Mouse (Mus musculus) liver, embryonic 15.5 days (tissue): ENCODE data around the gene Taf5l. TPM values are rescaled to one million over a fixed set of nuclear protein-coding genes. Genes with fewer than 3 reads are reported as not detected.

Experiments used
- ATAC-seq: fragments of 200-750 bp; cut with Nextera tagmentation; 2 replicates; pipeline ENCODE4 v1.8.0; 2017; ENCODE audit warnings: moderate number of reproducible peaks, mild to moderate bottlenecking, moderate library complexity; ENCODE audit not compliant: insufficient read depth
- H3K27ac ChIP-seq: fragments of 300-500 bp; sonication (generic); replicated peaks from 2 replicates; pipeline ENCODE4 v1.5.1; 2015; ENCODE audit warnings: mild to moderate bottlenecking, inconsistent platforms
- H3K27me3 ChIP-seq: fragments of 300-500 bp; sonication (generic); 2 replicates; pipeline ENCODE4 v1.6.1; 2015; ENCODE audit warnings: mild to moderate bottlenecking, inconsistent platforms
- H3K36me3 ChIP-seq: fragments of 300-500 bp; sonication (generic); replicated peaks from 2 replicates; pipeline ENCODE4 v1.6.1; 2015; ENCODE audit warnings: moderate library complexity, mild to moderate bottlenecking, inconsistent platforms
- H3K4me1 ChIP-seq: fragments of 300-500 bp; sonication (generic); replicated peaks from 2 replicates; pipeline ENCODE4 v1.6.1; 2015; ENCODE audit warnings: inconsistent platforms
- H3K4me2 ChIP-seq: fragments of 300-500 bp; sonication (generic); 2 replicates; pipeline ENCODE4 v1.6.1; 2015; ENCODE audit warnings: moderate library complexity, mild to moderate bottlenecking, inconsistent platforms
- H3K4me3 ChIP-seq: fragments of 300-500 bp; sonication (generic); replicated peaks from 2 replicates; pipeline ENCODE4 v1.5.1; 2015; ENCODE audit warnings: mild to moderate bottlenecking, inconsistent platforms
- H3K9ac ChIP-seq: fragments of 300-500 bp; sonication (generic); 2 replicates; pipeline ENCODE4 v1.6.1; 2015; ENCODE audit warnings: moderate library complexity, mild to moderate bottlenecking, inconsistent platforms
- H3K9me3 ChIP-seq: fragments of 300-500 bp; sonication (generic); replicated peaks from 2 replicates; pipeline ENCODE4 v1.6.1; 2016; ENCODE audit warnings: inconsistent platforms
- WGBS: fragments of 180-500 bp; shearing (Covaris S2); methylation state at CpG from one replicate; pipeline ENCODE4 v1.1.7; 2015; ENCODE audit warnings: mixed read lengths; ENCODE audit not compliant: insufficient replicate concordance; 5-methylcytosine and 5-hydroxymethylcytosine counted together
- polyA plus RNA-seq: library from polyadenylated mRNA; unstranded; fragments of >200 nt; fragmentation: Nextera tagmentation; extraction: Ambion mirVana; gene quantifications from 2 replicates; pipeline ENCODE4 v1.2.1, GENCODE M21; 2015

The Taf5l gene
- 27.5 and 29.5 TPM in 2 replicates for polyA plus RNA-seq

DNA sequence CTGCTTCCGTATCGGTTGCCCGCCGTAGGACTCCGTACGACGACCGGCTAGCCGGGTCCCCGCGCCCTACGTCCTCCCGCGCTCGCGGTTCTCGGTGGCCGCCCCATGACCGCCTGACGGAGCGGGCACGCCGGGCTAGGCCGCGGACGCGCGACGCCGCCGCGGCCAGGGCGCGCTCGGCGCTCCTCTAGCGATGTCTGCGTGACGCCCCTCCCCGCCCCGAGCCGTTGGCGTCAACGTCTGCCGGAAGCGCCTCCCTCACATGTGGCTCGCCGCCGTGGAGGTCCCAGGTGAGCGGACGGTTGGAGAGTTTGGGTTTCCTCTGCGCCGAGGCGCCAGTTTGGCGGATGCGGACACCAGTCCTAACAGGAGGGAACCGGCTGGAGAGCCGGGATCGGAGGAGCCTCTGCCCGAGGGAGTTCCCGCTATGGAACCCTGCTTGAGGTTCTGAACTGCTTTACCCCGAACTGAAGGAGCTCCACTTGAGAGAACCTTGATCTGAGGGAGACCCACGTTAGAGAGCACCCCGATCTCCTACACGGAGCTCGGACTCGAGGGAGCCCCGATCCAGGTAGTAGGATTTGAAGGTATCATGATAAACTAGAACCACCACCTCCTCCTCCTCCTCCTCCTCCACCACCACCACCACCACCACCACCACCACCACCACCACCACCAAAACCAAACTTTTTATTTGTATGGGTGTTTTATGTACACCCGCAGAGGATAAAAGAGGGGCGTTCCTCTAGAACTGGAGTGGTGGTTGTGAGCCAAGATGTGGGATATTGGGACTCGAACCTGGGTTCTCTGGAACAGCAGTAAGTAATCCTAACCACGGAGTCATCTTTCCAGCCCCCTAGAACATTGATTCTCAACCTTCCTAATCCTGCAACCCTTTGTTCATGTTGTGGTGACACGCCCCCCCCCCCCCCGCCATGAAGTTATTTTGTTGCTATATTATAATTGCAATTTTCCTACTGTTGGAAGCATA is at the start of gene Taf5l, which contains the start of gene Urb2:
Gene Taf5l, minus strand, starts transcription at position 161 of the 991 bp plus-strand sequence.
Gene Urb2, plus strand, starts transcription at position 272 of the 991 bp plus-strand sequence.
- H3K9me3 ChIP-seq: no peaks in the 10 kb centered on the region
- H3K36me3 ChIP-seq: peaks cover 27% of the 10 kb centered on the region
- peaks cover 50% of the 10 kb centered on the region for H3K4me1 ChIP-seq
- H3K4me2 ChIP-seq: peak within 1 kb of the TSS; percentile 95
- H3K9ac ChIP-seq: peak within 1 kb of the TSS; percentile 84
- peak within 1 kb of the TSS; percentile 89 for H3K27ac ChIP-seq
- peak; percentile 88 for ATAC-seq
- H3K4me3 ChIP-seq: peak within 1 kb of the TSS; percentile 94
- H3K27me3 ChIP-seq: no peaks in the 10 kb centered on the region
- under 1% methylated on average over 74 of the region's 74 CpGs for WGBS

DNA sequence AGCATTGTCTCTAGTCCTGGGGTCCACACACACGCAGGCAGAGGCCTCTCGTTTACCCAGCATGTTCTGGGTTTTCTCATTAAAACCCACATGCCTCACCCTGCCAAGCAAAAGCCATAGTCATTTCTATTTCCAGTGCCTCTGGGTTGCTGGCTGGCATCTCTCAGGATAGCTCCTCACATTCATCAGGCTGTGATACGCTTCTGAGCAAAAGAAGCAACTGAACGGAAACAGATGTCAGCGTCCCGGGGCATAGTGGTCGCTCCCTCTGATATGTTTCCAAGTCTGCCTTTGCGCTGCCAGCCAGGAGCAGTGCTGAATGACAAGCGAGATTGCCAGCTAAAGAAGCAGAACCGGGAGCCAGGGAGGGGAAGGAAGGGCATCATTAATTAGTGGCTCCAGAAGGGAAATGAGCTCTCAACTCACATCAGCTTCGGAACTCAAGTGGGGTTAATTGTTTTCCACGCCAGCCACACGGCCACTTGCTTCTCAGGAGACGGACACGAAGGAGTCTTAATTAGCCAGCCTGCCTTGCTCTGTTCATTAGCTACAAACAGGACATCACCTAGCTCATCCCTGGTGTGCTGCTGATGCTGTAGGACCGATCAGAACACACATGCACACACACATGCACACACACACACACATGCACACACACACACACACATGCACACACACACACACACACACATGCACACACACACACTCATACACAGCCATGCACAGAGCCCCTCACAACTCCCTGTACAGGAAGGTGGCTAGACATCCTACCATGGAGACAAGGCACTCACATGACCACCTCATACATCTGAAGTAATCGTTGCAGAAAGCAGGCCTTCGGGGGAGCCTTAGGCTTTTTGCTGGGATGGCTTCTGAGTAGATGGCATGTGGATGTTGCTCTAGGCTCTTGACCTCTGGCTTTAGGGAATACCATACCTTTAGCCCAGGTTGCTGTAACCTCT is 49.4 kb upstream of the Taf5l start:
- H3K27me3 ChIP-seq: no peaks in the 10 kb centered on the region
- H3K4me2 ChIP-seq: no peak overlapping the region
- no peak overlapping the region for H3K9ac ChIP-seq
- 37% methylated on average over 18 of the region's 18 CpGs for WGBS
- H3K4me3 ChIP-seq: no peak overlapping the region
- H3K4me1 ChIP-seq: no peaks in the 10 kb centered on the region
- no peak for ATAC-seq
- H3K9me3 ChIP-seq: no peaks in the 10 kb centered on the region
- no peak overlapping the region for H3K27ac ChIP-seq
- H3K36me3 ChIP-seq: no peaks in the 10 kb centered on the region

DNA sequence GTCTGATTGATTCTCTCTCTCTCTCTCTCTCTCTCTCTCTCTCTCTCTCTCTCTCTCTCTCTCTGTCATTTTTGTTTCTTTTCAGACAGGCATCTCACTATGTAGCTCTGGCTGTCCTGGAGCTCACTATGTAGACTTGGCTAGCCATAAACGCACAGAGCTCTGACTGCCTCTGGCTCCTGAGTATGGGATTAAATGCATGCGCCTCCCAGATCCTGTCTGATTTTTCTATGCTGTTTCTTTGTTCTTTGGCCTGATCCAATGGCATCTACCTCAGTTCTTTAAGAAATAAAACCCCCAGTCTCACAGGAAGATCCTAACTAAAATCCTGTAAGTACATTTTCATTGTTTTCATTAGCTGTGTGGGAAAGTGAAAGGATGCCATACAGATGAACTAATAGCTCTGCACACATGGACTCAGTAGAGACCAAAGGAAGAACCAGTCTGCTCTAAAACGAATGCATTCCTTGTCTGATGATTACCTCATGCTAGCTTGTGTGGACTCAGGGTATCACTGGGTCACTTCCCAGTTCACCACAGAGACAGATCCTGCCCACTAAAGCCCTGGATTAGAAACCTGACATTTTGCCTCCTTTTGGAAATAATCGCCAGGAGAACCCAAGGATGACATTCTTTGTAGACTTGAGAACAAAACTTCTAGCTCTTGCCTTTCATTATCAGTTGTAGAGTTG is 46.0 kb upstream of the Taf5l start:
- no peaks in the 10 kb centered on the region for H3K27me3 ChIP-seq
- H3K36me3 ChIP-seq: no peaks in the 10 kb centered on the region
- H3K4me3 ChIP-seq: no peak overlapping the region
- ATAC-seq: no peak
- H3K27ac ChIP-seq: no peak overlapping the region
- H3K4me1 ChIP-seq: no peaks in the 10 kb centered on the region
- H3K4me2 ChIP-seq: no peak overlapping the region
- 57% methylated on average over 4 of the region's 4 CpGs for WGBS
- no peak overlapping the region for H3K9ac ChIP-seq
- no peaks in the 10 kb centered on the region for H3K9me3 ChIP-seq

DNA sequence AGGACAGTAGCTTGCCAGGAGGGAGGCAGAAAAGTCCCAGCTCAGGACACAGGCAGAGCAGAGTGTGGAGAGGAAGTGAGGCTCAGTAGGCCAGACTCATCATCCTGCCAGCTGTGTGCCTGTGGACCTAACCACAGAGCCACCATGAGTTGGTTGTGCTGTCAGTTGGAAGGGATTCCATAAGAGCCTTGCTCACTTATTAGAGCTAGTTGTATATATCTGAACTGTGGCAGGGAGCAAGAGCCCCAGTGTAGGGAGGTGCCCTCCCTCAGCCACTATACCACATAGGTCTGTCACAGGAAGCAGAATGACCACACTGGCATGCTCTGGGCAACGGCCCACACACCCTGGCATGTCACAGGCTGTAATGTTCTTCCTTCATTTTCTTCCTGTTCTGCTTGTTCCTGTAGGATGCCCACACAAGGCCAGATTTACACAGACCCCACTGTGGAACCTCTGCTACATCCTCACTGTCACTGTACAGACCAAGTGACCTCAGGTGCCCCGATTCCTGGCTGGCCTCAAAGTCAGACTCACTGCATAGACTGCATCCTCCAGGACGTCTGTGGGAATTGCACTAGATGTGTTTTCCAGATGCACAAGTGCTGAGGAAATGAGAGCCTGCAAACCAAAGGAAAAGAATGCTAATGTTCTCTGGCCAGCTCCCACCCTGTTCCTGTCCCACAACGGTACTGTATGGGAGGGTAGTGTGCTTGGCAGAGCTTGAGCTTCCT is 45.3 kb upstream of the Taf5l start:
- H3K9me3 ChIP-seq: no peaks in the 10 kb centered on the region
- H3K4me2 ChIP-seq: no peak overlapping the region
- no peaks in the 10 kb centered on the region for H3K4me1 ChIP-seq
- H3K9ac ChIP-seq: no peak overlapping the region
- ATAC-seq: no peak
- 38% methylated on average over 4 of the region's 4 CpGs for WGBS
- no peak overlapping the region for H3K27ac ChIP-seq
- H3K4me3 ChIP-seq: no peak overlapping the region
- no peaks in the 10 kb centered on the region for H3K36me3 ChIP-seq
- H3K27me3 ChIP-seq: no peaks in the 10 kb centered on the region

DNA sequence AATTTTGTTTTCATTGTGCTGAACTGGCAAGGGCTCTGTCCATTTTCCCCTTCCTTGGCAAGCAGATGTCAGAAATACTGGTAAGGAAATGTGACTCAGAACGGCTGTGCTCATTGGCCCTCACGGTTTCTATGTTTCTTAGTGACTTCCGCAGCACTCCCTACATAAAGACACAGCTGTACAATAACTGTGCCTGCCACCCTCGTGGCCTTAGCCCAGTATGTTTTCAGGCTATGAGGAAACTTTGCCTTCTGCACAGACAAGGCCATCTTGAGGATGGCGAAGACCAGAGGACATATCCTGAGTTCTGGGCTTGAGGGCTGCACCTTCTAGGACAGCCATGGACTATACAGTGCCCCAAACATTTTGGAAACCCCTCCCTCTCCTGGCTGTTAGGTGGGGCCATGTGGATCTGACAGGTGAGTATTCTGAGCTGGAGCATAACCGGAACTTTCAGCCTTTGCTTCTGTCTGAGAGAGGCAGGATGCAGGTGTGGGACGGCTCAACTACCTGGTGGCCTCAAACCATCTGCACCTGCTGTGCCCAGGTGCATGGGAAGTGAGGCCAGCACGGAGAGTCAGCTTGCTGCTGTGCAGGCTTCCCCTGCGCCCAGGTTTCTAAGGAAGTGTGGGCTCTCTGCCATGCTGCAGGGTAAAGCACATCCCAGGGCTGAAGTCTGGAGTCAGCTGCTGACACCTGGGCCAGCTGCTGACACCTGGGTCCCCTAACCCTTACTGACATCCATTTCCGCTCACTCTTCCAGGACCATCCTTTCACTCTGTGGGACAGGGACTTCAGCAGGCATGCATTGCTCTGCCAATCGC is 35.8 kb upstream of the Taf5l start:
- Histone ChIP-seq H3K36me3 (no peaks in the 10 kb centered on the region), H3K4me2 (no peak overlapping the region), H3K4me3 (no peak overlapping the region), H3K4me1 (peaks cover 5% of the 10 kb centered on the region; the same call in 1 of the 2 replicates), H3K9ac (no peak overlapping the region), H3K27me3 (no peaks in the 10 kb centered on the region), H3K27ac (no peak overlapping the region), H3K9me3 (no peaks in the 10 kb centered on the region)
- WGBS: 62% methylated on average over 11 of the region's 11 CpGs
- ATAC-seq: no peak

DNA sequence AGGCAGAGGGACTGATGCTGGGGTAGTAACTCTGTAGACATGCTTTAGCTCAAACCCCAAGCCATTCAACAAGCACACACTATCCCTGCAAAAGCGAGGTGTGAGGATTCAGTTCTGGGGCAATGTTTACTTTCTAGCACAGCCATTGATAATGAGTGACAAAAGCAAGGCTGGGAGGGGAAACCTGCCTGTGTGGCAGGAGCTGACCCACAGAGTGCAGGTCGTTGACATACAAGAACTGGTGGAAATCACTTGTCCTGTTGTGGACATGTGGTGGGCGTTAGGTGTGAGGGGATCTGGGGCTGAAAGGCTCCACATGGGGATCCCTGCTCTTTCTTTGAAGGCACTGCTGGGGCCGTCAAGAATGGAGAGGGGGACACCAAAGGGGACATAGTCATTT is 31.4 kb upstream of the Taf5l start:
- H3K4me3 ChIP-seq: no peak overlapping the region
- H3K9me3 ChIP-seq: no peaks in the 10 kb centered on the region
- no peak overlapping the region for H3K4me2 ChIP-seq
- 57% methylated on average over 4 of the region's 4 CpGs for WGBS
- H3K27me3 ChIP-seq: no peaks in the 10 kb centered on the region
- no peak; the same call in 1 of the 2 replicates for ATAC-seq
- H3K36me3 ChIP-seq: peaks cover 16% of the 10 kb centered on the region
- no peak overlapping the region for H3K9ac ChIP-seq
- H3K27ac ChIP-seq: no peak overlapping the region
- H3K4me1 ChIP-seq: peaks cover 5% of the 10 kb centered on the region; the same call in 1 of the 2 replicates

DNA sequence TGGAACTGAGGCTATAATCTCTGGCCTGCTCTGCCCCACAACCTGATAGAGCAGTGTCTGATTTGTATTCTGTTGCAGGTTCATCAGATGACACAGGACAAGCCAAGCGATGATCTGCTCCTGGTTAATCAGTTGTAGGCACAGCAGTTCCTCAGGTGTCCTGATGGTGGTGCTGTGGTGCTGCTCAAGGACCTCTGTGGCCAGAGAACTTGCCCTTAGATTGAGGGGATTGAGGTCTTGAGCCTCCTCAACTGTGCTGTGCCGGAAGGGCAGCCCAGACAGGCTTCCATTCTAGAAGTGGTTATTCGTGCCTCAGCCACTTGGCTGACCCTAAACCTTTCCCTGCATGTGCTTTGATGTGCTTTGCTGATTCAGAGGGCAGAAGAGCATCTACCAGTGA is 30.9 kb upstream of the Taf5l start:
- Histone ChIP-seq H3K4me1 (peaks cover 5% of the 10 kb centered on the region; the same call in 1 of the 2 replicates), H3K36me3 (peaks cover 21% of the 10 kb centered on the region), H3K27ac (no peak overlapping the region), H3K4me2 (no peak overlapping the region), H3K9me3 (no peaks in the 10 kb centered on the region), H3K27me3 (no peaks in the 10 kb centered on the region), H3K9ac (no peak overlapping the region), H3K4me3 (no peak overlapping the region)
- peak; percentile 42 for ATAC-seq
- WGBS: 33% methylated on average over 3 of the region's 3 CpGs

DNA sequence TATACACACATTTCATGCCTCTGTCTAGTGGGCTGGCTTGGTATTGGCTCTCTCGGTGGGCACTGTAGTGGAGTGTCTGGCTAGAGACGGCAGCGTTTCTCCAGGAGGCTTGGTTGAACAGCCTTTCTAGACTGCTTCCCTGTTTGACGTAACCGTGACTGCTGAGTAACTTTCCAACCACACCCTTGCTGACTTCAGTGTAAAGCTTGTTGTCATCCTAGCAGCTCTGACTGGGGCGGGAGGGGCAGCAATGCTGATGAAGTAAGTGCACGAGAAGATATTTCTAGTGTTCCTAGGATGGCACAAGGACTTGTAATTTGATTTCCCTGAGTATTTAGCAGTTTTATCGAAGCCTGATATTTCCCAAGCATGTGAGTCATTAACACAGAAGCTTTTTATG is 24.7 kb upstream of the Taf5l start:
- Histone ChIP-seq H3K27me3 (no peaks in the 10 kb centered on the region), H3K9me3 (no peaks in the 10 kb centered on the region), H3K36me3 (peaks cover 71% of the 10 kb centered on the region), H3K4me2 (no peak overlapping the region), H3K4me3 (no peak overlapping the region), H3K9ac (no peak overlapping the region), H3K27ac (no peak overlapping the region), H3K4me1 (no peaks in the 10 kb centered on the region)
- 62% methylated on average over 8 of the region's 8 CpGs for WGBS
- ATAC-seq: no peak; the same call in 1 of the 2 replicates

DNA sequence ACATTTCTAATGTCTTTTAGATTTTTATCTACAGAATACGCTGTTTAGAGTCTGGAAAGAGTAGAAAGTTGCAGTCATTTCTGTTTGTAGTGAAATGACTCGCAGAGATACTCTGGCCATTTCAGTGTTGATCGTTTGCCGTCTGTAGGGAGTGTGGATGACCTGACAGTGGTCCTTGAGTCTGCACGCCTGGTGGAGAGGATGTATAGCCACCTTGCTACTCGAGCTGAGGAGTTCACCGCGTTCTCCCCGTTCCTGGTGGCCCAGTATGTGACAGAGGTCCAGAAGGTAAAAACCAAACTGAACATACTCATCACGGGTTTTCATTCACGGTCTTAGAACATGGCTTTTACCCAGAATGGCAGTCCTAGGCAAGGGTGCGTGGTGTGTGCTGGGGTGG is 23.7 kb upstream of the Taf5l start:
- ATAC-seq: no peak
- 85% methylated on average over 12 of the region's 12 CpGs for WGBS
- Histone ChIP-seq H3K9me3 (no peaks in the 10 kb centered on the region), H3K27me3 (no peaks in the 10 kb centered on the region), H3K4me3 (no peak overlapping the region), H3K9ac (no peak overlapping the region), H3K36me3 (peaks cover 79% of the 10 kb centered on the region), H3K27ac (no peak overlapping the region), H3K4me2 (no peak overlapping the region), H3K4me1 (no peaks in the 10 kb centered on the region)
